Mouse (Mus musculus) cerebellum, postnatal 25 days (tissue): ENCODE data around the gene Nub1.

Experiments used
- DNase-seq, 2 experiments: peaks; one replicate each; pipeline ENCODE4 v3.0.0; 2021; ENCODE audit warnings: mixed read lengths in 2 of 2

Nub1 gene

DNA sequence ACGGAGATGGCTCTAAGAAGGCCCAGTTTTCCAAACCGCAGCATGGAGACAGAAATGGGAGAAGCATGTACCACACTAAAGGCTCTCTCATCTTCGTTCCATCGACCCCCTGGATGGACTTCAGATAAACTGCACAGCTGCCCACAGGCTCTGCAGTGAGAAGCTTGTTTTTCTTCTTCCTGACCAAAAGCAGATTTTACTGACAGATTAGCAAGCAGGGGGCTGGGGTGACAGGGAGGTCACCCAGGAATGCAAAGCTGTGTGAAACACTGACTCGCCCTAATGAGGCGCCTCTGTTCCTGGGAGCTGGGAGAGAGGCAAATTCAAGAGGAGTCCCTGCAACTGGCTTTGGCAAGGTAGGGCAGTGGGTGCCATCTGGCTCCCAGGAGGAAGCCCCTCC is 62.2 kb downstream of the Nub1 start:
- no peak for DNase-seq

DNA sequence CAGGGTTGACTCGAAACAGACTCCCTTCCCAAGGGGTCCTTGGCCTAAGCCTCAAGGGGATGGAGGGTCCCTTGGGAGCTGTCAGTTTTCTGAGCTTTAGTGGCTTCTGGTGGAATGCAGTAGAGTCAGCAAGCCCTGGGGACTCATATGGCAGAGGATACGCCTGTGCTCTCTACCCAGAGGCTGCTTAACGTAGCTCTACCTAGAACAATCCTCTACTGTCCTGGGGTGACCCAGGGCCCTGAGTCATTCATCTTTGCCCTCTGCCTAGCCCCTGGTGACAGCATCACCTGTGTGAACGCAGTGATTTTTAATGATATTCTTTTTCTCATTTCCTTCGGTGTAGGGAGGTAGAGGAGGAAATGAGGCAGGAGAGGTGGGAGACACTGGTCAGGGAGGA is 64.4 kb downstream of the Nub1 start:
- DNase-seq = peak in 1 of 2 experiments; percentile 24

DNA sequence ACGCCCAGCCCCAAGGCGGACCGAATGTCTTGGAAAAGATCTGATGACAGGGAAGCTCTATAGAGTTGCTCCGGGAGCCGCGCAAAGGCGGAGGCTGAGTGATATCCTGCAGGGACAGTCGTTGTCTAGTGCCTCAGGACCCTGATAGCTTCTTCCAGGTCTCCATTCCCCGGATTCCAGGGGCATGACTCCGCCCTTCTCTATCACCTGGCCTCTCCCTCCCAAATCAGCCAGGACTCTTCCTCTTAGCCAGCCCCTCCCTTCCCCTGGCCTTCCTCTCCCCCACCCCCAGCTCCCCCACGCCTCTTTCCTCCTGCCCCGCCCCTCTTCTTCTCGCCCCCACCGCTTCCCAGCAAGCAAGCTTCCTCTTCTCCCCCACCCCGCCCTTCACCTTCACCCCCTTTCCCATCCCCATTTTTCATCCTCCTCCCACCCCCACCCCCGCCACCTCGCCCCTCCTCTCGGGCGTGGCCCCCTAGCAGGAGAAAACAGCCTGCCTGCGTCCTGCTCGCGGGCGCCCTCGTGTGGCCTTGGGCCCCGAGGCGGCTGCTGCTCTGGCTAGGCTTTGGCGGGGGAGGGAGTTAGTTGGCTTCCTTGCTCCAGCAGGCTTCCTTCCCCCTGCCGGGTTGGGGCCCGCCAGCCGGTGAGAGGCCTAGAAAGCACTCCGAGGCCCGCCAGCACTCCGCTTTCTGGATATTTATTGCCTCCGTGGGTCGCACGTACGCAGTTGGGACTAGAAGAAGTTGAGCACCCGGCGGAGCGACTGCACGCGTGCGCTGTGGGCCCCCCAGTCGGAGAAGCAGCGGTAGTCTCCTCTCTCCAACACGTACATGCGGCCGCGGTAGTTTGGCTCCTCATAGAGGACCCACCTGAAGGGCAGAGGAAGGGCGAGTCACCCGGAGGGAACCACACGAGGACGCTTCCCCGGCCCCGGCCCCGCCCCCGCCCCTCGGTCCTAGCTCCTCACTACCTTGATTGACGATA is 65.3 kb downstream of the Nub1 start:
- peak; percentile 91 to 94 for DNase-seq

DNA sequence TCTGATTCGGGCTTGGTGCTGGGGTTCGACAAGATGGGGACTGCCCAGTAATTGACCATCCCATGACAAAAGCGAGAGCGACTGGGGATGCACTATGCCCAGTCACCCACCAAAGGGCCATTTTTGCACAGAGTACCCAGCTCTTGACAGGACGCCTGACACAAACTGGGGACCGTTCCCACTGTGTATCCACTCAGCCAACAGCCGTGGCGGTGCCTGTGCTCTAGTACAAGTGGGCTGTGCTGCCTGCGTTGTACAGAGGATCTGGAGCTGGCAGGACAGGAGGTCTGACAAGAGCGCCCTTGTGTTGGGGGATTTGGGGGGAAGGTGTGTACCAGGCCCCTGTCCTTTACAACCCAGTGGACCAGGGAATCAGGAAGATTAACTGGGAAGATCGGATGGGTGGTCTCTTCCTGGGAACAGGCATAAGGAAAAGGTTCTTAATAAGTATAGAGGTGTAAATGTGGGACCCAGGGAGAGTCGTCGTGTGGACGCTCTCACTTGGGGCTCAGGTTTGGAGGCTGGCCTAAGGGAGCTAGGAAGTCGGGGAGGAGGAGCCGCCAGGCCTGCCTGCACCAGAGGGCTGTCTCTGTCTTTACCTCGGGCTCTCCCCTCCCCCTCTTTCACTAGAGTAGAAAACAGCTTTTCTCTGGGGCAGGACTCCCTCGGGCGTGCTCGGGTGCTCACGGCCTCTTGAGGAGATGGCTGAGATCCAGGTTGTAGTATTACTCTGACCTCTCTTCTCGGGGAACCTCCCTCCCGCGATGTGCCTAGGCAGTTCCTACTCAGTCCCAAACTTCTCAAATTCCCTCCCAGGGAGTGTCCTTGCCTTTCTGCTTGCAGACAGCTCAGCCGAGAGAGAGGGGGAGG is 66.2 kb downstream of the Nub1 start:
- DNase-seq = peak; percentile 53 to 55

DNA sequence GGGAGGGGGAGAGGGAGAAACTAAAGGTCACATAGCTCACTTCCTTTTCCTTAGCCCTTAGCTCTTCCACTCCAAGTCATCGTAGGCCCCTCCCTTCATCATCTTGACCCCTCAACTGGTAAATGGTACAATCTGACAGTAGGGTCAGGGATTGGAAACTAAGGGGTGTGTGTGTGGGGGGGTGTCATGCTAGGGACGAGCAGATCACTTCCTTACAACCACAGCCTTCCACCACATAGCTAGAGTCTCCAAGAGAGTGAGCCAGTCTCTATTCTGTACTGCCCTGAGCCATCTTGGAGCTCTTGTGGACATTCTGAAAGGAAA is 66.8 kb downstream of the Nub1 start:
- DNase-seq = no peak

DNA sequence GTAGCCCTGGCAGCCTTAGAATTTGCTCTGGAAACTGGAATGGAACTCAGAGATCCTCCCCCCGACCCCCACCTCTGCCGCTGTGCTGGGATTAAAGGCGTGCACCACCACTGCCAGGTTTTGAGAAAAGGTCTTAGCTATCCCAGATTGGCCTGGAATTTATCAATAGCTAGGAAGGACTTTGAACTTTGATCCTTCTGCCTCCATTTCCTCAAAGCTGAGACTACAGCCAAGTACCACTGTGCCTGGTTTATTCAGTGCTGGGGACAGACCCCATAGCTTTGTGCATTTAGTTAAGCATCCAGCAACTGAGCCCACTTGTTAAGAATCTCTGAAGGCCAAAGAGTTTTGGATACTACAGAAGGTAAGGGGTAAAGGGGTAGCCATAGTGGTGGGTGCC is 71.6 kb downstream of the Nub1 start:
- DNase-seq = no peak

DNA sequence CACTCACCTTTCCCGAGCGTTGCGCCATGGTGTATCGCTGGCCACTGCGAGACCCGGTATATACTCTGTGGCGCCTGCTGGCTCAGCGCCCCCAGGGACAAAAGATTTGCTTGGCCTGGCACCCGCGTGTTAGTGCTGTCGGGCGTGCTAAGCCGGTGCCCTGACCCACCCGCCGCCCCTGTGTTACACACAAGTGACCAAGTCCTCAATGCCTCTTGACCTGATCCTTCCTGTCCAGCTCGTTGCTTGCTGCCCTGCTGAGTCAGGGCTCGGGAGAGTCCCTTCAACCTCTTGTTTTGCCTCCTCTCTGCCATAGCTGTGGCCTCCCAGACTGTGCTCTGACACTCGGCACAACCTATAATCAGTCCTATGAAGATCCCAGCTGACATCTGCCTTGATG is 72.5 kb downstream of the Nub1 start, which contains the start of gene Crygn:
Gene Crygn, minus strand, starts transcription at position 193 of the 400 bp plus-strand sequence.
- DNase-seq = no peak
